Mouse (Mus musculus): ENCODE results near the gene Hfe.
"Not testable (repeated sequence)": the region's sequence is repeated elsewhere in the genome, so short reads cannot be mapped to it uniquely, and the experiment has no call there.

The Hfe gene
- long read RNA-seq, experiment 1, transcript Hfe-202 (6 exons, 3,572 nt), result major isoform, 47 of 52 reads
- long read RNA-seq, experiment 1, partial matches to known transcripts, result 1 of 52 reads
- long read RNA-seq, experiment 1, other reads (novel, unspliced or antisense), result 4 of 52 reads
- long read RNA-seq, experiment 2, transcript Hfe-202 (6 exons, 3,572 nt), result major isoform, 37 of 42 reads
- long read RNA-seq, experiment 2, partial matches to known transcripts, result 3 of 42 reads
- long read RNA-seq, experiment 2, other reads (novel, unspliced or antisense), result 2 of 42 reads

DNA sequence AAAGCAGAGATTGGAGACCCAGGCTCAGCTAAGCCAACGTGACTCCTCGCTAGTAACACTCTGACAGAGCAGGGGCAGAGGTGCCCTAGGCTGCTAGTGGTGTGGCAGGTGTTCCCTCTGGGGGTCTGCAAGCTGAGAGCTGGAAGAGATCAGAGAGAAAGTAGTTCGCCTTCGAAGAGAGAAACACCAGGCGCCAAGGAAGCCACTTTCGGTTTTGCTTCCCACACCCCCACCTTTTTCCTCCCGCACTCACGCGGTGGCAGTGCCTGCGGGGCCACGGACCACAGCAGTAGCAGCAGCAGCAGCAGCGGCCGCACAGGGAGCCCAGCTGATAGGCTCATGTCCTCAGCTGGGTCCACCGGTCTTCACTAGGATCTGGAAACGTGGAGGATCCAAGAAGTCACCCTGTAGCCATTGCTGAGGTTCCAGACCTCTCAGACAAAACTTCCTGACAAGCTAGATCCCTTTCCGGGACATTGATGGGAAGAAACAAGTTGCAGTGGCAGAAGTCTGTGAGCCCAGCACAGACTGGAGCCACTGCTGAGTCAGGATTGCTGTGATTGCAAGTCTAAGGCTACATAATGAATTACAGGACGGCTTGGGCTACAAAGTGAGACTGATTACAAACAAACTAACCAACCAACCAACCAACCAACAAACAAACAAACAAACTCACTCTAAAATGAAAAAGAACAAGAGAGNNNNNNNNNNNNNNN is at the start of gene Hfe:
Hfe (minus strand) TSS at position 481 of the 716 bp plus-strand sequence.
- intact Hi-C loops (cut with DNase I), result no loop called here

DNA sequence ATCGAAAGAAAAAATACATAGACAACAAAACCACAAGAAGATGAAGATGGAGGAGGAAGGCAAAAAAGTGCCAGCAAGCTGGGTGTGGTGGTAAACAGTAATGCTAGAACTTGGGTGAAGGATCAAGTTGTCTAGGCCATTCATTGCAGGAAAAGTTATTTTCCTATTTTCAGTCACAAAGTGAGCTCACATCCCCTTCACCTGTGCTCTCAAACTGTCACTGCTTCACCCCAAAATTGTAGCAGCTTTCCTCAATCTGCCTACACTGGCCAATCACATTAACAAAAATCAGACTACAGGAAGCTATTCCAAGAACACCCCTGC is 49.2 kb upstream of the Hfe start:
- intact Hi-C loops (cut with DNase I), result loop anchor here (5.0 kb wide), 1 partner anchor 178 kb away; the partner anchor contains the start of gene Hist1h4d

DNA sequence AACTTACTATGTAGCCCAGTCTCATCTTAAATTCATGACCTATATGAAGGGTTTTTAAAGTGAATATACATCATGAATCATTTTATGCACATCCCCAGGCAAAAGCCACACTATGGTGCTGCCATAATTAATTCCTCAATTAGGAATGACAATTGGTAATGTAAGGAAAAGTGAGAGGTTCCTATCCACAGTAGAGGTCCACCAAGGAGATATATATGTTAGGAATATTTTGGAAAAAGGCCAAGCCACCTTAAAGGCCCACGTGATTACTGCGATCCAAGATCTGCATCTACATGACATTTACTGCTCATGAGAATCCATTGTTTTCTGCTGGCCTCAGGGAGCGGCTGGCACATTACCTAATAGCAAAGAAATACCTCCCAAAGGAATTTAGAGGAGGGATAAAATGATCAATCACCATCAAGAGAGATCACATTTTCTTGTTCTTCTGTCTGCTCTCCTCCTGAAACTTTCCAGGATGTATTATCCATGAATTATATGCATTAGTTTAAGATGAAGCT is 48.7 kb upstream of the Hfe start:
- intact Hi-C loops (cut with DNase I), result no loop called here

DNA sequence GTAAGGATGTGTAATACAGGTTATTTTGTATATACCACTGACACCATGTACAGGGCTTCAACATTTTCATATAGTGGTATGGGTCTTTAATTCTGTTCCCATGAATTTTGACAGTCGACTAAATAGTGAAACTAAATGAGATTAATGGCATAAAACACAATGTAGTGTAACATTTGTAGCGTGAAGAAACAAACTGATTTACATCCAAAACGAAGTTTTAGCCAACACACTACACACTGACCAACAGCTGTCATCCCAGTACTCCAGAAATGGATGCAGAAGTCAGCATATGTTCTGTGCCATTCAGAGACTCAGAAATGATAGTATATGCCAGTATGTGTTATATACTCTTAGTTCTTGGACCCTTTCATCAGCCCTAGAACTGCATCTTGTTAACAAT is 47.3 kb upstream of the Hfe start:
- intact Hi-C loops (cut with DNase I), result no loop called here

DNA sequence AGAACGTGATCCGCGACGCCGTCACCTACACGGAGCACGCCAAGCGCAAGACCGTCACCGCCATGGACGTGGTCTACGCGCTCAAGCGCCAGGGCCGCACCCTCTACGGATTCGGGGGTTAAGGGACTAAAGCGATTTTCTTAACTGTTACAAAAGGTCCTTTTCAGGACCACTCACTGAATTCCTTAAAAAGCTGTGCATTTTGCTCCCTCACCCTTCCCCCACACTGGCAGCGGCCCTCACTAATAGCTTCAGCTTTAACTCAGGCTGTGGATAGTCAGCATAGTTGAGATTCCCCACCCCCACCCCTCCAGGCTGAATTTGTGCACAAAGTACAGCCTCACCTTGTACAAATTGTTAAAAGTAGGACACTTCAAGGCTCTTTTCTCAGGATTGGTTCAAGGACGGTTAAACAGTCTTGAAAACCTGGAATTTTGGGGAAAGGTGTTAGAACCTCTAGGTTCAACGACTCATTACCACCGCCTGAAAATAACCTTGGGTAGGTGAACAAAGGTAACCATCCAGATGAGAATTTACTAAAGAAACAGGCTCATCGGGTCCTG is 46.6 kb upstream of the Hfe start:
- intact Hi-C loops (cut with DNase I), result no loop called here

DNA sequence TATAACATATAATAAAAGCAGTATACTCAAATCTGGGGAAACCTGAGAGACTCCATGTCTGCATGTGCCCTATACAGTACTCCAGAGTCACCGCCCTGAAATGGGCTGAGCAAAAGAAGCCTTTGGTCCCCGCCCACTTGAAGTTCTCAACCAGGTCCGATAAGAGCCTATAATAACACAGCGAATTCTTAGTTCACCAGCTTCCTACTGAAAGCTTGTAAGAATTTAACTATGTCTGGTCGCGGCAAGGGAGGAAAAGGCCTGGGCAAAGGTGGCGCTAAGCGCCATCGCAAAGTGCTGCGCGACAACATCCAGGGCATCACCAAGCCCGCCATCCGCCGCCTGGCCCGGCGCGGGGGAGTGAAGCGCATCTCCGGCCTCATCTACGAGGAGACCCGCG is 46.1 kb upstream of the Hfe start, which contains the start of gene Hist1h4b:
Hist1h4b (plus strand) TSS at position 224 of the 400 bp plus-strand sequence.
- intact Hi-C loops (cut with DNase I), result no loop called here

DNA sequence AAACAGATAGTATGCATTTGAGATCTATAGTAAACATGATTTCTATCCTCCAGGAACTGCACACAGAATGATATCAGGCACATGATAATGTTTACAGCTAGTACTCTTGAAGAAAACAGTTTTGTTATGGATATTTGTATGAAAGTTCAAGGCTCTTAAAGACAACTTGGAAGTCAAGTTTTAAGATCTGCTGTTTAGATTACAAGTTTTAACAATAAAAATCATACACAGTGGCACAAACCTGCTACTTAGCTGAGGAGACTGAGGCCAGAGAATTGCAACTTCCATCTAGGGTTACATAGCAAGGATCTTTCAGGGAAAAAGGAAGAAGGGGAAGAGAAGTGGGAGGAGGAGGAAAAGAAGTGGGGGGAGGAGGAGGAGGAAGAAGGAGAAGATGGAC is 44.3 kb upstream of the Hfe start:
- intact Hi-C loops (cut with DNase I), result no loop called here

DNA sequence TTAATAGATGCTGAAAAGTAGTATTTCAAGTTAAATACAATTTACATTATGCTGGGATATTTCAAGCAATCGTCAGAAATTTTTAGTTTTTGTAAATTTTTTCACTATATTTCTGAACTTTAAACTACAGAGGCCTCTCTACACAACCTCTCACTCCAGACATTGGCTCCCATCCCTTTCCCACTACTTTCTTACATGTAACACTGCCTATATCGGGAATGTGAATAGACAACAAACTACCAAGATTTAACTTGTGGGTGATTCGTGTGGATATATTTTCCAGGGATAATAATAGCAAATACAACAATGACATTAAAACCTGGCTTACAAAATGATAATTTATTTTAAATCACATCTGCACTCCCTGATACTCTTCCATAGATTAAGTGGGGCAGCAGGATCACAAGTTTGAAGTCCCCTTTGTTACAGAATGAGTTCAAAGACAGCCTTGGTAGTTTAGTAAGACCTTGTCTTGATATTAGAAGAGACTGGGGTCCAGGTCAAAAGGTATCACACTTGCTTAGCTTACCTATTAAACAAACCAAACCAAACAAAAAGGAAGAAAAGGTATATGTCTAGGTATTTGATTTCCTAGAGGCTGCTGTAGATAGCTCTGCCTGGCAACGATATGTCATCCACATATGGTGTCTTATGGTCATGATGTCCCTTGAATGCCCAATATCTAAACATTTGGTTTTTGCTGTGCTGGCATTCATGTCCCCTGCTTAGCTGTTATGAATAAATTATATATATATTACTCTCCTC is 42.8 kb upstream of the Hfe start:
- intact Hi-C loops (cut with DNase I), result no loop called here

DNA sequence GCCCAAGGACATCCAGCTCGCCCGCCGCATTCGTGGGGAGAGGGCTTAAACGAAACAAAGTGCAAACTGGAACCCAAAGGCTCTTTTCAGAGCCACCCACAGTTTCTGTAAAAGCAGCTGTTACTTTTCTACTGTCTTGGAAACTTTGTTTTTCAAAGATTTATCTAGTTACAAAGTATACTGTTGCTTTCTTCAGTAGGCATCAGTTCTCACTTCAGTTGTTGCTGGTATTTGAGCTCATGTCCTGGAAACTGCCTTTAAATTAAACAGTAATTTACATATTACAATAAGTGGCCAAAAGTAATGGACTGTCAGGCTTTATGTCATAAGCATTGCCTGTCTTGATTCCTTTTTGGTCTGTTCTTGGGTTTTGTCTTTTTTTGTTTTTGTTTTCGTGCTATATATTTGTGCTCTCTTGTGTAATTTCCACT is 42.1 kb upstream of the Hfe start:
- intact Hi-C loops (cut with DNase I), result no loop called here

DNA sequence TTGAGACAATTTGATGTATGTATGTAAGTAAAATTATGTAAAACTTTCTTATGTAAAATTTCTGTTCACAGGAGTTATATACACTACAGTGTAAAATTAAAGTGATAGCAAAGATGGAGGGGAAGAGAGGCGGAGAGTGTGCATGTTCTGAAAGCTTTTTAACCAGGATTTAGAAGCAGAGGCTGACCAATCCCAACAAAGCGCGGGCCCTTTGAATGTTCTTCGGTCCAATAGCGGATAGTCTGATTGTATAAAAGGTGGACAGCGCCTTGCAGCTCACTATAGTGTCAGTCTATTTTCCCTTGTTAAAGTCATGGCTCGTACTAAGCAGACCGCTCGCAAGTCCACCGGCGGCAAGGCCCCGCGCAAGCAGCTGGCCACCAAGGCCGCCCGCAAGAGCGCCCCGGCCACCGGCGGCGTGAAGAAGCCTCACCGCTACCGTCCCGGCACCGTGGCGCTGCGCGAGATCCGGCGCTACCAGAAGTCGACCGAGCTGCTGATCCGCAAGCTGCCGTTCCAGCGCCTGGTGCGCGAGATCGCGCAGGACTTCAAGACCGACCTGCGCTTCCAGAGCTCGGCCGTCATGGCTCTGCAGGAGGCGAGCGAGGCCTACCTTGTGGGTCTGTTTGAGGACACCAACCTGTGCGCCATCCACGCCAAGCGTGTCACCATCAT is 41.5 kb upstream of the Hfe start, which contains the start of gene Hist1h3b:
Hist1h3b (plus strand) TSS at position 201 of the 675 bp plus-strand sequence.
- intact Hi-C loops (cut with DNase I), result not testable (repeated sequence)

DNA sequence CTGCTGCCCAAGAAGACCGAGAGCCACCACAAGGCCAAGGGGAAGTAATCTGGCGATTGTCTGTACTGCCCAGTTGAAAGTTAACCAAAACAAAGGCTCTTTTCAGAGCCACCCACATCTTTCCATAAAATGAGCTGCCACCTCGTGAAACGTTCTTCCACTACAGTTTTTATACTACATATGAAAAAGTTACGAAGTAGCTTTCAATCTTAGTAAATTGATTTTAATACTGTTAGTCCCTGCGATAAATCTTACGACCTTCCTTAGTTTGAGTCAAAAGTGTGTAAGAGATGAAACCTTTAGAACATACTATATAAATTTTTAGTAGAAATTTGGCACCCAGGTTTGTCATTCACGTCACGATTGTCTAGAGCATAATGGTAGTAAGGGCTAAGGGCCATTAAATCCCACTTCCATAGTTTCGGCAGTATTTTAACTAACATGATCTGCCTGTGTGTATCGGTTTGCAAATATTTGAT is 40.9 kb upstream of the Hfe start:
- intact Hi-C loops (cut with DNase I), result no loop called here

DNA sequence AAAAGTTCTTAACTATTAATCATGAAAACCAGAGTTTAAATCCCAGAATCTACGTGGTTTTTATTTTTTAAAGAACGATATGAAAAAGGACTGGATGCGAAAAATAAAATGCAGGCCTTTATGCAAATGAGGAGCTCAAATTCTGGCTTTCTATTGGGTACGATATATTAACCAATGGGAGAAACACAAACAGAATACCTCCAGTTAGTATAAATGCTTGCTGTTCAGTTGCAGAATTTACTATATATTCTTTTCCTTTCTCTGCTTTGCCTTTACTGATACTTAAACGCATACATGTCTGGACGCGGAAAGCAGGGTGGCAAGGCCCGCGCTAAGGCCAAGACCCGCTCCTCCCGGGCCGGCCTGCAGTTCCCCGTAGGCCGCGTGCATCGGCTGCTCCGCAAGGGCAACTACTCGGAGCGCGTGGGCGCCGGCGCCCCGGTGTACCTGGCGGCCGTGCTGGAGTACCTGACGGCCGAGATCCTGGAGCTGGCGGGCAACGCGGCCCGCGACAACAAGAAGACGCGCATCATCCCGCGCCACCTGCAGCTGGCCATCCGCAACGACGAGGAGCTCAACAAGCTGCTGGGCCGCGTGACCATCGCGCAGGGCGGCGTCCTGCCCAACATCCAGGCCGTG is 40.3 kb upstream of the Hfe start, which contains the start of gene Hist1h2ab:
Hist1h2ab (plus strand) TSS at position 288 of the 639 bp plus-strand sequence.
- intact Hi-C loops (cut with DNase I), result not testable (repeated sequence)

DNA sequence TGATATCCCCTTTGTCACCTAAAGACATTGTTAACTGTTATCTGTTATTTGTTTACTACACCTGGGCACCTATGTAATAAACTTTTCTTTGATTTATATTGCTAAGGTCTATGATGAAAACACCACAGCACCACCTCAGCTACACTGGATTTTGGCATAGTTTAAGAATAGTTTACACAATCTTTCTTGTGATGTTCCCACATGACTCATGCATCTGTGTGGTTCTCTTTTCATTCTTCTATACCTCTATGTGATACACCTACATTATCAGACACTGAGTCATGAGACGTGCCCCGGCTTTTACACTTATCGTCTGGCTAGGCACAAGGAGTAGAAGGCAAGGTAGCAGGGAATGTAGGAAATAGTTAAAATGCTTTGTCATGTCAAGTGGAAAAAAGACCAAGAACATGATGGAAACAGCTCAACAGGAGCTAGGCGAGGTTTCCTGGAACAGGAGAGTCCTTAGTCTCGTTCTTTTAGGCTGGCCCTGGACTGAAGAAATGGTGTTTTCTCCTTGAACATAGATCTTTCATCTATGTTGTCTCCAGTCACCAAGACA is 39.0 kb upstream of the Hfe start:
- intact Hi-C loops (cut with DNase I), result loop anchor here (5.0 to 10.0 kb wide), 2 partner anchors 325 to 1707 kb away; partner anchors contain the start of genes Abt1, Hist1h2ag, Hist1h2bj and Hist1h4i

DNA sequence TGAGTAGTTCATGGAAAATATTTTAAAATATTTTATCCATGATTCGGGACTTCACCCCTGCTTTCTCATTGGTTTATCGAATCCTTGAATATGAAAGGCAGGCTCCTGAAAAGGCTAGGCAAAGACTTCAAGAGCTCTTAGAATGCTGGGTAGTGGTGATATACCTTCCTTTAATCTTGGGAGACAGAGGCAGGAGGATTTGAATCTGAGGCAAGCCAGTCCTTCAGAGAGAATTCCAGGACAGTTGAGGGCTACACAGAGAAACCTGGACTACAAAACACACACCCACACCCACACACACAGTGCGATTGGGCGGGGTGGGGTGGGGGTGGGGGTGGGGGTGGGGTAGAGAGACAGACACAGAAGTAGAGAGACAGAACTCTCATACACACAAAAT is 37.2 kb upstream of the Hfe start:
- intact Hi-C loops (cut with DNase I), result loop anchor here (5.0 to 10.0 kb wide), 2 partner anchors 323 to 1706 kb away; partner anchors contain the start of genes Abt1, Hist1h2ag, Hist1h2bj and Hist1h4i

DNA sequence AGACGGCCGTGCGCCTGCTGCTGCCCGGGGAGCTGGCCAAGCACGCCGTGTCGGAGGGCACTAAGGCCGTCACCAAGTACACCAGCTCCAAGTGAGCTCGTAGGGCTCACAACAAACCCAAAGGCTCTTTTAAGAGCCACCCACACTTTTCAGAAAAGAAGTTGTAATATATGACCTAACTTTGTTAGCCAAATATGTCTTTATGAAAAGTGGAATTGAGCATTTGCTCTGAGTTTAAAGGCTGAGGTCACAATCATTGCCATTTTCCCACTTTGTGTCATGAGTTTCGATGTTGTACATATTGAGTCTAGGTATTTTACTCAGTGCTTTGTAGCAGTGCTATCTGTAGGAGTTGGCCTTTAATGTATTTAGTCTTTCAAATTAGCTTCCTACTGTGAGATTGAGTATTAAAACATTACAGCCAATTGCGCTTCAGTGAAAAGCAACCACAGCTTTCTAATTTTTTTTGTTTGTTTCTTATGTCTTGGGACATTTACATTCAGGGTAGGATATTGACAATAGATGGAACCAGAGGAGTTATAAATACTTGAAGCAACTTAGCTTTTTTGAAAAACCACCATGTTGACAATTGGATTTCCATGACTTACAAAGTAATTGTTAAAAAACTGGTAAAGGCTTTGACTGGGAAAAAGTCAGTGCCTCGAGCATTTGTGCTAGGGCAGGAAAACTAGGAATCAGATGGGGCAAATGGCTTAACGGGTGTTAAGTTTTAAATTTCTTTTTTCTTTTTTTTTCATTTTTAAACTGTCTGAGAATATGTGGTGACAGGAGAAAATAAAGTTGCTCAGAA is 36.6 kb upstream of the Hfe start:
- intact Hi-C loops (cut with DNase I), result loop anchor here (5.0 to 10.0 kb wide), 2 partner anchors 322 to 1705 kb away; partner anchors contain the start of genes Abt1, Hist1h2ag, Hist1h2bj and Hist1h4i

DNA sequence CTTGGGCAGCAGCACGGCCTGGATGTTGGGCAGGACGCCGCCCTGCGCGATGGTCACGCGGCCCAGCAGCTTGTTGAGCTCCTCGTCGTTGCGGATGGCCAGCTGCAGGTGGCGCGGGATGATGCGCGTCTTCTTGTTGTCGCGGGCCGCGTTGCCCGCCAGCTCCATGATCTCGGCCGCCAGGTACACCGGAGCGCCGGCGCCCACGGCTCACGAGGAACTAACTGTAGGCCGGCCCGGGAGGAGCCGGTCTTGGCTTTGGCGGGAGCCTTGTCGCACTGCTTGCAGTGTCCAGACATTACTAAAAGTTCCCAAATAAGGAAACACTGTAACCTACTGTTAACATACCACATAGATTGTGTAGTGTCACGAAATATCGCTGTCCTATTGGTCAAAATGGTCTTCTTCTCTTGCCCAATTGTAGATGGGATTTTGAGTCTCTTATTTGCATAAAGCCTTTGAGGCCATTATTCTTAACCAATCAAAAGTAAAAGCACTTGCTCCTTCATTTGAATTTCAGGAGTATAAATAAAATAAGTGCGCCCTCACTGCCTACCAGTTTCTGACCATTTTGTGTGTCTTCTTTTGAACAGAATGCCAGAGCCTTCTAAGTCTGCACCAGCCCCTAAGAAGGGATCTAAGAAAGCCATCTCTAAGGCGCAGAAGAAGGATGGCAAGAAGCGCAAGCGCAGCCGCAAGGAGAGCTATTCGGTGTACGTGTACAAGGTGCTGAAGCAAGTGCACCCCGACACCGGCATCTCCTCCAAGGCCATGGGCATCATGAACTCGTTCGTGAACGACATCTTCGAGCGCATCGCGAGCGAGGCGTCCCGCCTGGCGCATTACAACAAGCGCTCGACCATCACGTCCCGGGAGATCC is 35.8 kb upstream of the Hfe start, which contains the start of gene Hist1h2bb:
Hist1h2bb (plus strand) TSS at position 534 of the 880 bp plus-strand sequence.
- intact Hi-C loops (cut with DNase I), result loop anchor here (5.0 to 10.0 kb wide), 2 partner anchors 322 to 1704 kb away; partner anchors contain the start of genes Abt1, Hist1h2ag, Hist1h2bj and Hist1h4i

Data from adrenal gland (tissue).